Mouse (Mus musculus): ENCODE measurements around the gene Pgam5. TPM values are rescaled to one million over a fixed set of nuclear protein-coding genes. Genes with fewer than 3 reads are reported as not detected.

The Pgam5 gene
- polyA plus RNA-seq (2017; shearing (Covaris generic)), result 24.1 TPM

GRCm38 (mm10) chr5:110269141-110270101 lies at the start of gene Pgam5:
TSS of gene Pgam5 (minus strand) at chr5:110269913.

GRCm38 (mm10) chr5:110285770-110286445 lies 16.2 kb upstream of the Pgam5 start, which contains the start of the genes Pxmp2 and Pole:
TSS of gene Pxmp2 (minus strand) at chr5:110286186.
TSS of gene Pole (plus strand) at chr5:110286306.

GRCm38 (mm10) chr5:110230780-110231461 lies 38.8 kb downstream of the Pgam5 start, which contains the start of gene Ankle2:
TSS of gene Ankle2 (plus strand) at chr5:110231004.

Other genes starting within 250 kb of the Pgam5 start
- gene Gm17655, start 197.4 kb downstream of the Pgam5 start, polyA plus RNA-seq (2017; shearing (Covaris generic)), result 13.4 TPM
- 2.1 TPM for gene Gm35315, start 175.5 kb downstream of the Pgam5 start, polyA plus RNA-seq (2017; shearing (Covaris generic))
- gene Plcxd1, start 169.9 kb downstream of the Pgam5 start, polyA plus RNA-seq (2017; shearing (Covaris generic)), result 3.1 TPM
- gene Gtpbp6, start 161.7 kb downstream of the Pgam5 start, polyA plus RNA-seq (2017; shearing (Covaris generic)), result 51.6 TPM
- 6.4 TPM for gene Zfp605, start 159.8 kb downstream of the Pgam5 start, polyA plus RNA-seq (2017; shearing (Covaris generic))
- 81.9 TPM for gene Chfr, start 134.1 kb downstream of the Pgam5 start, polyA plus RNA-seq (2017; shearing (Covaris generic))
- 44.1 TPM for gene Golga3, start 93.2 kb downstream of the Pgam5 start, polyA plus RNA-seq (2017; shearing (Covaris generic))
- gene Ankle2, start 38.9 kb downstream of the Pgam5 start, polyA plus RNA-seq (2017; shearing (Covaris generic)), result 11.8 TPM
- 6.0 TPM for gene Pxmp2, start 16.3 kb upstream of the Pgam5 start, polyA plus RNA-seq (2017; shearing (Covaris generic))
- gene Pole, start 16.4 kb upstream of the Pgam5 start, polyA plus RNA-seq (2017; shearing (Covaris generic)), result 9.1 TPM
- not detected for gene P2rx2, start 73.3 kb upstream of the Pgam5 start, polyA plus RNA-seq (2017; shearing (Covaris generic))
- not detected for gene Lrcol1, start 74.8 kb upstream of the Pgam5 start, polyA plus RNA-seq (2017; shearing (Covaris generic))
- 1.8 TPM for gene Fbrsl1, start 178.6 kb upstream of the Pgam5 start, polyA plus RNA-seq (2017; shearing (Covaris generic))